Mouse (Mus musculus): ENCODE data around the gene Gm6351.
"Not testable (repeated sequence)": the region's sequence is repeated elsewhere in the genome, so short reads cannot be mapped to it uniquely, and the experiment has no call there.

The Gm6351 gene

GRCm38 (mm10) chr5:94076085-94076484, at the start of gene Gm6351:
TSS of gene Gm6351 (plus strand) at chr5:94076385.
- DNase-seq, result not testable (repeated sequence)

- DNase-seq, result not testable (repeated sequence)
These were observed 5.7 kb upstream of the Gm6351 start, which contains the start of gene BC061212 for GRCm38 (mm10) chr5:94070445-94070844. TSS of gene BC061212 (minus strand) at chr5:94070545.
